Mouse (Mus musculus): Measurements from ENCODE around the gene Cmc2. TPM values are rescaled to one million over a fixed set of nuclear protein-coding genes. Genes with fewer than 3 reads are reported as not detected.
A peak's percentile ranks its signal among the peaks of the same experiment; 100 is the strongest.

Cmc2 gene
- polyA plus RNA-seq, 1 experiment from 2014 or later: 85.1 TPM

GRCm38 (mm10) chr8:116928588-116928987, 7.3 kb upstream of the Cmc2 start:
- 90% methylated on average over 5 of the region's 5 CpGs for WGBS
- ATAC-seq (replicated peaks; ENCODE audit: low FRiP score, low TSS enrichment, low read depth): no peak
- Histone ChIP-seq H3K36me3 (ENCODE audit: control insufficient read depth, insufficient read depth, low read length) (peaks cover 77% of the 10 kb centered on the region), H3K27ac (ENCODE audit: low read depth) (no peak overlapping the region), H3K9me3 (ENCODE audit: control insufficient read depth, low read length) (no peaks in the 10 kb centered on the region), H3K9ac (ENCODE audit: low read length) (no peak overlapping the region), H3K4me2 (ENCODE audit: low read length) (no peak overlapping the region), H3K4me3 (ENCODE audit: low read depth, low read length) (no peak overlapping the region), H3K27me3 (replicated peaks; ENCODE audit: control insufficient read depth, insufficient read depth, low read length) (no peaks in the 10 kb centered on the region), H3K4me1 (replicated peaks; ENCODE audit: control insufficient read depth, insufficient read depth, low read length) (no peaks in the 10 kb centered on the region)
- no peak for DNase-seq (ENCODE audit: low spot score)

DNA sequence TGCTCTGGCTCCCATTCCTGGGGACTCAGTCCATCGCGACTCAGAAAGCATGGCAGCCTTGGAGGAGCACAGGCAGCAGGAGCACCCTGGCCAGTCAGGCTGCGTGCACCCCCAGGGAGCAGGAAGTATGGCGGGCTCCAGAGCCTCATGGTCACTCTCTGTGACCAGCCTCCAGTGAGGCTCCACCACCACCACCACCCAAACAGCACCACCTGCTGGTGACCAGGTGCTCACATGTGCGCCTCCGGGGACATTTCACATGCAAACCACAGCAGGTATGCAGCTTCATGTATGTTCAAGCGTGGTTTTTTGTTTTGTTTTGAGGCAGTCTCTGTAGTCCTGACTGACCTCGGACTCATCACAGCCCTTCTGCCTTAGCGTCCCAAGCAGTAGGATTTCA, 6.6 kb upstream of the Cmc2 start:
- no peak overlapping the region for H3K27ac ChIP-seq (ENCODE audit: low read depth)
- no peaks in the 10 kb centered on the region for H3K4me1 ChIP-seq (replicated peaks; ENCODE audit: control insufficient read depth, insufficient read depth, low read length)
- H3K4me2 ChIP-seq (ENCODE audit: low read length): no peak overlapping the region
- no peak overlapping the region for H3K9ac ChIP-seq (ENCODE audit: low read length)
- no peaks in the 10 kb centered on the region for H3K27me3 ChIP-seq (replicated peaks; ENCODE audit: control insufficient read depth, insufficient read depth, low read length)
- H3K9me3 ChIP-seq (ENCODE audit: control insufficient read depth, low read length): no peaks in the 10 kb centered on the region
- no peak for ATAC-seq (replicated peaks; ENCODE audit: low FRiP score, low TSS enrichment, low read depth)
- H3K36me3 ChIP-seq (ENCODE audit: control insufficient read depth, insufficient read depth, low read length): peaks cover 72% of the 10 kb centered on the region
- WGBS: 83% methylated on average over 9 of the region's 9 CpGs
- no peak for DNase-seq (ENCODE audit: low spot score)
- H3K4me3 ChIP-seq (ENCODE audit: low read depth, low read length): no peak overlapping the region

DNA sequence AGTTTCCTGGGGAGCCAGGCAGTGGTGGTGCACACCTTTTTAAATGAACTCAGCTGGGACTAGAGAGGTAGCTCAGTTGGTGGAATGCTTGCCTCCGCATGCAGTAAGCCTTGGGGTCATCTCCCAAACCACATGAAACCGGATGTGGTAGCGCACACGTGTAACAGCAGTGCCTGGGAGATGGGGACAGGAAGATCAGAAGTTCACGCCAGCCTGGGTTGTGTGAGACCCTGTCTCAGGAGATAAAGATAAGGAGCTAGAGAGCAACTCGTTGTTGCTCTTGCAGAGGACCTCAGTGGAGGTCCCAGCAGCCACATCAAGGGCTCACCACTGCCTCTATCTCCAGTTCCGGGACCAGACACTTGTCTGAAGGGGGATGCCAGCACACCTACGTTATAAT, 2.3 kb upstream of the Cmc2 start:
- no peak for ATAC-seq (replicated peaks; ENCODE audit: low FRiP score, low TSS enrichment, low read depth)
- no peak for DNase-seq (ENCODE audit: low spot score)
- H3K4me2 ChIP-seq (ENCODE audit: low read length): no peak overlapping the region
- H3K27me3 ChIP-seq (replicated peaks; ENCODE audit: control insufficient read depth, insufficient read depth, low read length): no peaks in the 10 kb centered on the region
- no peaks in the 10 kb centered on the region for H3K9me3 ChIP-seq (ENCODE audit: control insufficient read depth, low read length)
- WGBS: 93% methylated on average over 8 of the region's 8 CpGs
- H3K36me3 ChIP-seq (ENCODE audit: control insufficient read depth, insufficient read depth, low read length): peaks cover 38% of the 10 kb centered on the region
- no peak overlapping the region for H3K27ac ChIP-seq (ENCODE audit: low read depth)
- no peak overlapping the region for H3K4me3 ChIP-seq (ENCODE audit: low read depth, low read length)
- peaks cover 11% of the 10 kb centered on the region; the same call in 1 of the 2 replicates for H3K4me1 ChIP-seq (replicated peaks; ENCODE audit: control insufficient read depth, insufficient read depth, low read length)
- H3K9ac ChIP-seq (ENCODE audit: low read length): no peak overlapping the region

DNA sequence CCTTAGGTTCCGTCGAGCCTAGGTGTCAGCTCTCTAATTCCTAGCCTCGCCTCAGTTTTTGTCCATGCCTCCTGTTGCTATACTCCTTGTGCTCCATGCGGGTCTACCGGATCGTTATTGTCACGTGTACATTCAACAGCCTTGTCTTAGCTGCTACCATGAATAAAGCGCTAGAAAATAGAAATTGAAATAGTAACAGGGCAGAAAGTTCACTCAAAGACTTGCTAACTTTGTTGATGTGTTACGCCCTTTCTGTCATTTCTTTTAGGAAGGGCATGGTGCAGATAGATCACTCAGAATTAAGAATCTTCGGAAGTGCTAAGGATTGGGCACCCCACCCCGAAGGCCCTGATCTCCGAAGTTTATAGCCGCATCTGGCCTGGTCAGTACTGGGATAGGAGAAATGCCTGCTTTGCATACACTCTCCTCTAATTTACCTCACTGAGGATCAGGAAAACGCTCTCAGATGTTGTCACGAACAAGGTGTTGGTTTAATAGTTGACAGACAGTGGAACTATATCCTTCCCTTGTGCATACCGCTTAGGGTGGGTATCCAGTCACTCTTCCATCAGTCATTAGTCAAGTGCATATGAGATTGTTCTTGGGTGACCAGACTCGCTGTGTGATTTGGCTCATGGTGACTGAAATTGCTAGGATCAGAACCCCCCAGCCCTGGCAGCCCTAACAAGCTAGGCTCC, 954 bp upstream of the Cmc2 start:
- H3K27me3 ChIP-seq (replicated peaks; ENCODE audit: control insufficient read depth, insufficient read depth, low read length): no peaks in the 10 kb centered on the region
- H3K36me3 ChIP-seq (ENCODE audit: control insufficient read depth, insufficient read depth, low read length): peaks cover 25% of the 10 kb centered on the region
- WGBS: 28% methylated on average over 17 of the region's 17 CpGs
- peak overlapping the region; percentile 83 for H3K4me3 ChIP-seq (ENCODE audit: low read depth, low read length)
- peaks cover 11% of the 10 kb centered on the region; the same call in 1 of the 2 replicates for H3K4me1 ChIP-seq (replicated peaks; ENCODE audit: control insufficient read depth, insufficient read depth, low read length)
- peak overlapping the region; percentile 83 for H3K9ac ChIP-seq (ENCODE audit: low read length)
- peak overlapping the region; percentile 71 for H3K4me2 ChIP-seq (ENCODE audit: low read length)
- peak overlapping the region; percentile 84; the same call in 1 of the 2 replicates for H3K27ac ChIP-seq (ENCODE audit: low read depth)
- ATAC-seq (replicated peaks; ENCODE audit: low FRiP score, low TSS enrichment, low read depth) (no peak), DNase-seq (ENCODE audit: low spot score) (no peak)
- no peaks in the 10 kb centered on the region for H3K9me3 ChIP-seq (ENCODE audit: control insufficient read depth, low read length)

DNA sequence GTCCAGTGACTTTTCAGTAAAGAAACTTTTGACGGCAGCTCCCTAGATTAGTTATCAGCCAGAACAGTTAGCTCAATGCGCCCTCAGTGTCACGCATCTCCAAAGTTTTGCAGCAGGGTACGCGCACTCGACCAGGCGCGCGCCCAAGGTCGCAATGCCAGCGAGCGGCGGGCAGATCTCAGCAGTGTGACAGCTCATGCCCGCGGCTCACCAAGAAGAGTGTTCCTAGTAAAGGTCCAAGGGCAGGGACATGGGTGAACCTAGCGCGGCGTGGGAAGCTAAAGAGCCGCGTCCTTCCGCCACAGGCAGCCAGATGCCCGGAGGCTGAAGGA, 284 bp downstream of the Cmc2 start:
- peak overlapping the region; percentile 71 for H3K4me2 ChIP-seq (ENCODE audit: low read length)
- H3K9me3 ChIP-seq (ENCODE audit: control insufficient read depth, low read length): no peaks in the 10 kb centered on the region
- no peaks in the 10 kb centered on the region for H3K27me3 ChIP-seq (replicated peaks; ENCODE audit: control insufficient read depth, insufficient read depth, low read length)
- peak; percentile 63 for ATAC-seq (replicated peaks; ENCODE audit: low FRiP score, low TSS enrichment, low read depth)
- H3K27ac ChIP-seq (ENCODE audit: low read depth): peak overlapping the region; percentile 84
- H3K4me3 ChIP-seq (ENCODE audit: low read depth, low read length): peak overlapping the region; percentile 83
- under 1% methylated on average over 22 of the region's 22 CpGs for WGBS
- H3K4me1 ChIP-seq (replicated peaks; ENCODE audit: control insufficient read depth, insufficient read depth, low read length): peaks cover 11% of the 10 kb centered on the region; the same call in 1 of the 2 replicates
- peak overlapping the region; percentile 83 for H3K9ac ChIP-seq (ENCODE audit: low read length)
- no peak for DNase-seq (ENCODE audit: low spot score)
- peaks cover 13% of the 10 kb centered on the region for H3K36me3 ChIP-seq (ENCODE audit: control insufficient read depth, insufficient read depth, low read length)

- ATAC-seq (replicated peaks; ENCODE audit: low FRiP score, low TSS enrichment, low read depth) (no peak), DNase-seq (ENCODE audit: low spot score) (no peak)
- H3K27ac ChIP-seq (ENCODE audit: low read depth): no peak overlapping the region
- no peaks in the 10 kb centered on the region for H3K4me1 ChIP-seq (replicated peaks; ENCODE audit: control insufficient read depth, insufficient read depth, low read length)
- H3K4me2 ChIP-seq (ENCODE audit: low read length): no peak overlapping the region
- H3K4me3 ChIP-seq (ENCODE audit: low read depth, low read length): no peak overlapping the region
- H3K9ac ChIP-seq (ENCODE audit: low read length): no peak overlapping the region
- H3K27me3 ChIP-seq (replicated peaks; ENCODE audit: control insufficient read depth, insufficient read depth, low read length): no peaks in the 10 kb centered on the region
- 93% methylated on average over 4 of the region's 4 CpGs for WGBS
- peaks cover 18% of the 10 kb centered on the region; the same call in 1 of the 2 replicates for H3K36me3 ChIP-seq (ENCODE audit: control insufficient read depth, insufficient read depth, low read length)
- no peaks in the 10 kb centered on the region for H3K9me3 ChIP-seq (ENCODE audit: control insufficient read depth, low read length)
These were observed 15.4 kb downstream of the Cmc2 start for GRCm38 (mm10) chr8:116905836-116906235.

DNA sequence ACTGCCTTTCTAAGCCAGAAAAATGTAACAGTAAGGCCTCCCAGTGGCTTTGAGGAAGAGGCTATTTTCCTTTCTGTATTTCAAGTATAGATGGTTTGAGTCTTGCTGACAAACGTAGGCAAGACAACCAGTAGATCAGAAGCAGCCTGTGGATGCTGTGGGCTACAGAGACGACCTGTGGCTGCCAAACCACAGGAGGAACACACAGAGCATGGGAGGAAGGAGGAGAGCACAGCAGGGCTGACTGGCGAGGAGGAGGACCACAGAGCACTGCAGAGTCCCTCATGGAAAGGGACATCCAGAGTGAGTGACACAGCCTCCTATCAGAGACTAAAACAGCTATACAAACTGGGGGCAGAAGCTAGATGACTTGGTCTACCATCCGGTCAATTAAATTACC, 16.0 kb downstream of the Cmc2 start:
- no peak overlapping the region for H3K4me2 ChIP-seq (ENCODE audit: low read length)
- no peaks in the 10 kb centered on the region for H3K27me3 ChIP-seq (replicated peaks; ENCODE audit: control insufficient read depth, insufficient read depth, low read length)
- H3K36me3 ChIP-seq (ENCODE audit: control insufficient read depth, insufficient read depth, low read length): peaks cover 12% of the 10 kb centered on the region; the same call in 1 of the 2 replicates
- no peak overlapping the region for H3K27ac ChIP-seq (ENCODE audit: low read depth)
- no peak overlapping the region for H3K9ac ChIP-seq (ENCODE audit: low read length)
- H3K9me3 ChIP-seq (ENCODE audit: control insufficient read depth, low read length): no peaks in the 10 kb centered on the region
- ATAC-seq (replicated peaks; ENCODE audit: low FRiP score, low TSS enrichment, low read depth) (no peak), DNase-seq (ENCODE audit: low spot score) (no peak)
- no peak overlapping the region for H3K4me3 ChIP-seq (ENCODE audit: low read depth, low read length)
- 84% methylated on average over 4 of the region's 4 CpGs for WGBS
- H3K4me1 ChIP-seq (replicated peaks; ENCODE audit: control insufficient read depth, insufficient read depth, low read length): no peaks in the 10 kb centered on the region

DNA sequence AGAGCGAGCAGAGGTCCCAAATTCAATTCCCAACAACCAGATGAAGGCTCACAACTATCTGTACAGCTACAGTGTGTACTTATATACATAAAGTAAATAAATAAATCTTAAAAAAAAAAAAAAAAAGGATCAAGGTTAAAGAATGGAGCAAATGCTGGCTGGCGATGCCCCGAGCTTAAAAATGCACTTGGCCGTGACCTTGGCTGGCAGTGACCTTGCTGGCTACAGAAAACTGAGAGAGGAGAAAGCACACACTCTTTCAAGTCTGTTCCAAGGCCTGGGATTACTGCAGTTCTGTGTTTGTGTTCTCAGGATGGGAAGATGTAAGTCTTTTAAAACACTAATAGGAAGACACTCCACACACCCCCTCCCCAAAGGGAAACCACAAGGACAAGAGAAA, 16.5 kb downstream of the Cmc2 start:
- H3K4me2 ChIP-seq (ENCODE audit: low read length): no peak overlapping the region

GRCm38 (mm10) chr8:116895521-116895920, 25.7 kb downstream of the Cmc2 start:
- Histone ChIP-seq H3K36me3 (ENCODE audit: control insufficient read depth, insufficient read depth, low read length) (0 out of 2 replicates have a peak, but pooled peaks cover 6% of the 10 kb centered on the region), H3K4me3 (ENCODE audit: low read depth, low read length) (no peak overlapping the region), H3K4me1 (replicated peaks; ENCODE audit: control insufficient read depth, insufficient read depth, low read length) (no peaks in the 10 kb centered on the region), H3K9ac (ENCODE audit: low read length) (no peak overlapping the region), H3K9me3 (ENCODE audit: control insufficient read depth, low read length) (0 out of 2 replicates have a peak, but pooled peaks cover 4% of the 10 kb centered on the region), H3K27me3 (replicated peaks; ENCODE audit: control insufficient read depth, insufficient read depth, low read length) (no peaks in the 10 kb centered on the region), H3K4me2 (ENCODE audit: low read length) (no peak overlapping the region), H3K27ac (ENCODE audit: low read depth) (no peak overlapping the region)
- DNase-seq (ENCODE audit: low spot score) (no peak), ATAC-seq (replicated peaks; ENCODE audit: low FRiP score, low TSS enrichment, low read depth) (no peak)
- WGBS: 83% methylated on average over 6 of the region's 6 CpGs

More for the DNA sequence above, 16.5 kb downstream of the Cmc2 start:
- no peak overlapping the region for H3K9ac ChIP-seq (ENCODE audit: low read length)
- H3K27me3 ChIP-seq (replicated peaks; ENCODE audit: control insufficient read depth, insufficient read depth, low read length): no peaks in the 10 kb centered on the region
- H3K4me3 ChIP-seq (ENCODE audit: low read depth, low read length): no peak overlapping the region
- H3K4me1 ChIP-seq (replicated peaks; ENCODE audit: control insufficient read depth, insufficient read depth, low read length): no peaks in the 10 kb centered on the region
- no peak for DNase-seq (ENCODE audit: low spot score)
- H3K36me3 ChIP-seq (ENCODE audit: control insufficient read depth, insufficient read depth, low read length): peaks cover 7% of the 10 kb centered on the region; the same call in 1 of the 2 replicates
- no peaks in the 10 kb centered on the region for H3K9me3 ChIP-seq (ENCODE audit: control insufficient read depth, low read length)
- H3K27ac ChIP-seq (ENCODE audit: low read depth): no peak overlapping the region
- ATAC-seq (replicated peaks; ENCODE audit: low FRiP score, low TSS enrichment, low read depth): no peak
- 92% methylated on average over 4 of the region's 4 CpGs for WGBS

Data from intestine, embryonic 14.5 days (tissue).